Mouse (Mus musculus) adrenal gland, postnatal 25 days (tissue): Measurements from ENCODE around the gene Olfr1359. TPM values are rescaled to one million over a fixed set of nuclear protein-coding genes. Genes with fewer than 3 reads are reported as not detected.

Experiments used
- DNase-seq: peaks from one replicate; pipeline ENCODE4 v3.0.0; 2021; ENCODE audit warnings: mixed read lengths
- total RNA-seq: library from RNA; stranded (reverse); gene quantifications from 2 replicates; pipeline ENCODE4 v1.2.3, GENCODE M21; 2021

The Olfr1359 gene
- total RNA-seq, 1 experiment from 2014 or later = not detected

GRCm38 (mm10) chr13:21727948-21728572 lies 30.1 kb downstream of the Olfr1359 start:
- DNase-seq = no peak

GRCm38 (mm10) chr13:21729544-21729943 lies 31.6 kb downstream of the Olfr1359 start:
- DNase-seq = no peak

GRCm38 (mm10) chr13:21733466-21733865 lies 35.6 kb downstream of the Olfr1359 start:
- no peak for DNase-seq

GRCm38 (mm10) chr13:21734010-21734905 lies 36.3 kb downstream of the Olfr1359 start:
- peak; percentile 48 for DNase-seq

- DNase-seq = peak; percentile 64
Observed at GRCm38 (mm10) chr13:21734906-21735767, 37.2 kb downstream of the Olfr1359 start, which contains the start of gene Hist1h4j. TSS of gene Hist1h4j (plus strand) at chr13:21735064.

- no peak for DNase-seq
Observed at GRCm38 (mm10) chr13:21745006-21745405, 47.1 kb downstream of the Olfr1359 start.

GRCm38 (mm10) chr13:21749387-21750158 lies 51.7 kb downstream of the Olfr1359 start:
- no peak for DNase-seq

GRCm38 (mm10) chr13:21750159-21751017 lies 52.5 kb downstream of the Olfr1359 start, which contains the start of gene Hist1h4k:
TSS of gene Hist1h4k (minus strand) at chr13:21750505.
- DNase-seq = peak; percentile 84

GRCm38 (mm10) chr13:21751417-21751816 lies 53.5 kb downstream of the Olfr1359 start:
- DNase-seq = no peak

GRCm38 (mm10) chr13:21751827-21752226 lies 53.9 kb downstream of the Olfr1359 start:
- no peak for DNase-seq

GRCm38 (mm10) chr13:21752356-21752755 lies 54.4 kb downstream of the Olfr1359 start:
- no peak for DNase-seq

GRCm38 (mm10) chr13:21753051-21753523 lies 55.2 kb downstream of the Olfr1359 start:
- no peak for DNase-seq

- peak; percentile 18 for DNase-seq
Observed at GRCm38 (mm10) chr13:21753524-21754285, 55.8 kb downstream of the Olfr1359 start, which contains the start of the genes Hist1h2ak and Hist1h2bn. TSS of gene Hist1h2ak (minus strand) at chr13:21753827. TSS of gene Hist1h2bn (plus strand) at chr13:21754123.

- DNase-seq = peak; percentile 41
Observed at GRCm38 (mm10) chr13:21754294-21755001, 56.5 kb downstream of the Olfr1359 start.

- DNase-seq = no peak
Observed at GRCm38 (mm10) chr13:21755707-21756106, 57.8 kb downstream of the Olfr1359 start.
